Mouse (Mus musculus) v-Abl transformed pro-B cells (cell line): ENCODE data around the gene Mt3.

Experiments used
- in situ Hi-C, 2 experiments: fragments of 400-800 bp; cut with MboI; formaldehyde crosslinking; loops; one replicate each; pipeline ENCODE4 v1.15.1; 2025; ENCODE audit not compliant: unreplicated experiment in 2 of 2

The Mt3 gene

GRCm38 (mm10) chr8:94182055-94182929 is 29.9 kb downstream of the Mt3 start:
- in situ Hi-C loops = loop anchor here (10.0 to 25.0 kb wide), 2 partner anchors 1817 to 1820 kb away; partner anchors contain the start of gene Irx5 (in 1 of the 2)

- in situ Hi-C loops = loop anchor here (10.0 to 25.0 kb wide), 2 partner anchors 1818 to 1821 kb away; partner anchors contain the start of gene Irx5 (in 1 of the 2)
Observed at GRCm38 (mm10) chr8:94183117-94183516, 30.7 kb downstream of the Mt3 start.

GRCm38 (mm10) chr8:94184357-94184843 is 32.0 kb downstream of the Mt3 start:
- in situ Hi-C loops = loop anchor here (10.0 to 25.0 kb wide), 2 partner anchors 1820 to 1822 kb away; partner anchors contain the start of gene Irx5 (in 1 of the 2)

GRCm38 (mm10) chr8:94185791-94186190 is 33.4 kb downstream of the Mt3 start:
- in situ Hi-C loops = loop anchor here (10.0 to 25.0 kb wide), 2 partner anchors 1821 to 1823 kb away; partner anchors contain the start of gene Irx5 (in 1 of the 2)

GRCm38 (mm10) chr8:94186542-94186941 is 34.1 kb downstream of the Mt3 start:
- in situ Hi-C loops = loop anchor here (10.0 to 25.0 kb wide), 2 partner anchors 1822 to 1824 kb away; partner anchors contain the start of gene Irx5 (in 1 of the 2)

- in situ Hi-C loops = loop anchor here (10.0 to 25.0 kb wide), 2 partner anchors 1823 to 1825 kb away; partner anchors contain the start of gene Irx5 (in 1 of the 2)
Observed at GRCm38 (mm10) chr8:94187290-94188002, 35.0 kb downstream of the Mt3 start.

GRCm38 (mm10) chr8:94189275-94190031 is 37.0 kb downstream of the Mt3 start:
- in situ Hi-C loops = loop anchor here (5.0 to 25.0 kb wide), 5 partner anchors 87 to 1827 kb away; partner anchors contain the start of genes Irx5 (in 1 of the 2), Nudt21 (in 1 of the 2) and Ogfod1 (in 1 of the 2)

- in situ Hi-C loops = loop anchor here (5.0 to 25.0 kb wide), 4 partner anchors 89 to 1829 kb away; partner anchors contain the start of genes Irx5 (in 1 of the 2), Nudt21 (in 1 of the 2) and Ogfod1 (in 1 of the 2)
Observed at GRCm38 (mm10) chr8:94191101-94191691, 38.8 kb downstream of the Mt3 start.

- in situ Hi-C loops = loop anchor here (5.0 to 25.0 kb wide), 4 partner anchors 91 to 1831 kb away; partner anchors contain the start of genes Irx5 (in 1 of the 2), Nudt21 (in 1 of the 2) and Ogfod1 (in 1 of the 2)
Observed at GRCm38 (mm10) chr8:94192926-94193325, 40.5 kb downstream of the Mt3 start.

GRCm38 (mm10) chr8:94194591-94195223 is 42.3 kb downstream of the Mt3 start:
- in situ Hi-C loops = loop anchor here (5.0 to 25.0 kb wide), 4 partner anchors 92 to 1832 kb away; partner anchors contain the start of genes Irx5 (in 1 of the 2), Nudt21 (in 1 of the 2) and Ogfod1 (in 1 of the 2)

- in situ Hi-C loops = loop anchor here (10.0 to 25.0 kb wide), 3 partner anchors 165 to 1837 kb away; partner anchors contain the start of genes Irx5 (in 1 of the 2), Nudt21 (in 1 of the 2) and Ogfod1 (in 1 of the 2)
Observed at GRCm38 (mm10) chr8:94199202-94199869, 46.9 kb downstream of the Mt3 start.
